Mouse (Mus musculus) right cerebral cortex, postnatal 10 days (tissue): ENCODE data around the gene Ifnz.
A peak's percentile ranks its signal among the peaks of the same experiment; 100 is the strongest.
"Not testable (repeated sequence)": the region's sequence is repeated elsewhere in the genome, so short reads cannot be mapped to it uniquely, and the experiment has no call there.

Source experiments
- DNase-seq, 2 experiments: peaks; one replicate each; pipeline ENCODE4 v3.0.0; 2021; ENCODE audit warnings: low spot score in 2 of 2

Gene Ifnz

GRCm38 (mm10) chr4:88785409-88785808 is 3.5 kb downstream of the Ifnz start, which contains the start of gene Gm13276:
Gene Gm13276, plus strand, starts transcription at chr4:88785709.
- not testable (repeated sequence) for DNase-seq

- peak; percentile 73 to 81 for DNase-seq
Measured at GRCm38 (mm10) chr4:88788402-88788801, 6.5 kb downstream of the Ifnz start, which contains the start of gene Gm13277. Gene Gm13277, plus strand, starts transcription at chr4:88788632.

DNA sequence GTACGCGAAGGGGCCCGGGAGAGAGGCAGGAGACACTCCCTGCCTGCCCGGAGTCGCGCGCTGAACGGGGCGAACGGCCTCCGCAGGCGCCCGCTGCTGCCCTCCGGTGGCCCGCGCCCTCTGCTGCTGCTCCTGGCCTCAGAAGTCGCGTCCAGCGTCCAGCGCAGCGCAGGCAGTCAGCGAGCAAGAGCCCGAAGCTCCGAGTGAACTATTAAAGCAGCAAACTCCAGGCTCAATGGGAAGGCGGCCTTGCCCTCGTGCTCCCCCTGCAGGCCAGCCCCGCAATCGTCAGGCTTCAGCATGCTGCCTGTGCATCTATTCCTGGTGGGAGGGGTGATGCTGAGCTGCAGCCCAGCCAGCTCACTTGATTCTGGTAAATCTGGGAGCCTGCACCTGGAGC is 9.3 kb downstream of the Ifnz start, which contains the start of gene Gm13278:
Gene Gm13278 (plus strand): TSS at position 301 of the 400 bp plus-strand sequence.
- DNase-seq, result not testable (repeated sequence)

DNA sequence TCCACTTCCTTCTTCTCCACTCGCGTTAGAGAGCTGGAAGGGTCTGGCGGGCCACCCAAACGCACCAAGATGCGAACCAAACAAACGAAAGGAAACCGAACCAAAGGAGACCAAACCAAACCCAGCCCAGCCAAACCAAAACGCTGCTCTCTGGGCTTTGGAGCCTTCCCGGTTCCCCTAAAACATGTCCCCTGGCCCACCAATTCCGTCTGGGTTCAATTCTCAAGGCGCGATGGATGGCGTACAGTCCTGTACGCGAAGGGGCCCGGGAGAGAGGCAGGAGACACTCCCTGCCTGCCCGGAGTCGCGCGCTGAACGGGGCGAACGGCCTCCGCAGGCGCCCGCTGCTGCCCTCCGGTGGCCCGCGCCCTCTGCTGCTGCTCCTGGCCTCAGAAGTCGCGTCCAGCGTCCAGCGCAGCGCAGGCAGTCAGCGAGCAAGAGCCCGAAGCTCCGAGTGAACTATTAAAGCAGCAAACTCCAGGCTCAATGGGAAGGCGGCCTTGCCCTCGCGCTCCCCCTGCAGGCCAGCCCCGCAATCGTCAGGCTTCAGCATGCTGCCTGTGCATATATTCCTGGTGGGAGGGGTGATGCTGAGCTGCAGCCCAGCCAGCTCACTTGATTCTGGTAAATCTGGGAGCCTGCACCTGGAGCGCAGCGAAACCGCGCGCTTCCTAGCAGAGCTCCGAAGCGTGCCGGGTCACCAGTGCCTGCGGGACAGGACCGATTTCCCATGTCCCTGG is 12.2 kb downstream of the Ifnz start, which contains the start of gene Gm13275:
Gene Gm13275 (plus strand): TSS at position 552 of the 740 bp plus-strand sequence.
- DNase-seq, result peak; percentile 56 to 59

GRCm38 (mm10) chr4:88797097-88797496 is 15.2 kb downstream of the Ifnz start, which contains the start of gene Gm13279:
Gene Gm13279, plus strand, starts transcription at chr4:88797397.
- not testable (repeated sequence) for DNase-seq

- DNase-seq, result not testable (repeated sequence)
Measured at GRCm38 (mm10) chr4:88799365-88799764, 17.4 kb downstream of the Ifnz start, which contains the start of gene Gm13285. Gene Gm13285, plus strand, starts transcription at chr4:88799665.

GRCm38 (mm10) chr4:88802954-88803353 is 21.0 kb downstream of the Ifnz start, which contains the start of gene Gm13287:
Gene Gm13287, plus strand, starts transcription at chr4:88803254.
- DNase-seq, result not testable (repeated sequence)

- not testable (repeated sequence) for DNase-seq
Measured at GRCm38 (mm10) chr4:88805231-88805630, 23.3 kb downstream of the Ifnz start, which contains the start of gene Gm13288. Gene Gm13288, plus strand, starts transcription at chr4:88805531.

GRCm38 (mm10) chr4:88805761-88806160 is 23.8 kb downstream of the Ifnz start:
- DNase-seq, result not testable (repeated sequence)

DNA sequence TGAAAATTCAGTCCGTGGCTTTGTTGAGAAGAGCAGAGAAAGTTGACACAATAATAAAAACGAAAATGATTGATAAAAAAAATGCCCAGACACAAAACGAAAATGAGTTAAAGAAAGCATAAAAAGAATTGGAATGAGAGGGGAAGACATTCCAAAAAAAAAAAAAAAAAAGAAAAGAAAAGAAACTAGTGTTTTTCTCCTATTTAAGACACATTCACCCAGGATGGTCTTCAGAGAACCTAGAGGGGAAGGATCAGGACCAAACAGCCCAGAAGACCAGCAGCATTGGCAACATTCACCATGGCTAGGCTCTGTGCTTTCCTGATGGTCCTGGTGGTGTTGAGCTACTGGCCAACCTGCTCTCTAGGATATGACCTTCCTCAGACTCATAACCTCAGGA is 34.0 kb downstream of the Ifnz start, which contains the start of gene Ifna7:
Gene Ifna7 (plus strand): TSS at position 301 of the 400 bp plus-strand sequence.
- no peak for DNase-seq

GRCm38 (mm10) chr4:88819659-88820058 is 37.7 kb downstream of the Ifnz start, which contains the start of gene Ifna11:
Gene Ifna11, plus strand, starts transcription at chr4:88819959.
- DNase-seq, result no peak

GRCm38 (mm10) chr4:88822995-88823394 is 41.1 kb downstream of the Ifnz start:
- peak in 1 of 2 experiments; percentile 32 for DNase-seq

GRCm38 (mm10) chr4:88827116-88827515 is 45.2 kb downstream of the Ifnz start, which contains the start of gene Ifna6:
Gene Ifna6, plus strand, starts transcription at chr4:88827416.
- DNase-seq, result not testable (repeated sequence)

DNA sequence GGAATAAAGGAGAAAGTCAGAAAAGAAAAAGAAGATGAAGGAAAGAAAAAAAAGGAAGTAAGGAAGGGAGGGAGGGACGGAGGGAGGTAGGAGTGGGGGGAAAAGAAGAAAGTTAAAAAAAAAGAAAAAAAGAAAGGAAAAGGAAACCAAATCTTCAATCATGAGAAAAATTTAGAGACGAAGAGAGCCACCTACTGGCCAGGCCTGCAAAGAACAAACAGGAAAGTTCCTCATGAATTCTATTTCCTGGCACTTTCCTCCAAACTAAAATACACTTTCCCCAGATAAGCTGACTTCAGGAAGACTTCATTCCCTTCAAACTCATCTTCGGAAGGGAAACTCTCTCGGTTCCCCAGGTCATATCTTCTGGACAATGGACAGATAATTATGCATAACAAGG is 48.6 kb downstream of the Ifnz start:
- DNase-seq, result peak; percentile 35 to 56
